Mouse (Mus musculus) gastrocnemius, adult 2 months (tissue): ENCODE data around the gene Chmp4b. TPM values are rescaled to one million over a fixed set of nuclear protein-coding genes. Genes with fewer than 3 reads are reported as not detected.

Experiments
- DNase-seq: peaks from one replicate; pipeline ENCODE4 v3.0.0; 2022
- H3K27ac ChIP-seq: fragments of 200-600 bp; 2 replicates; pipeline ENCODE4 v1.8.1; 2022; ENCODE audit warnings: mild to moderate bottlenecking
- H3K4me3 ChIP-seq: fragments of 200-600 bp; 2 replicates; pipeline ENCODE4 v1.8.1; 2022; ENCODE audit warnings: mild to moderate bottlenecking, moderate library complexity
- CTCF ChIP-seq: fragments of 200-600 bp; IDR thresholded peaks from 2 replicates; pipeline ENCODE4 v1.8.1; 2022; ENCODE audit warnings: antibody characterized with exemption, mild to moderate bottlenecking, moderate library complexity
- intact Hi-C: fragments of 180-260 bp; cut with DNase I; formaldehyde crosslinking; loops from one replicate; pipeline ENCODE4 v1.15.1; 2025
- total RNA-seq, 2 experiments: library from RNA; stranded (reverse); gene quantifications; 2 replicates each; pipeline ENCODE4 v1.2.3; 2021

Chmp4b gene
- total RNA-seq, 2 experiments from 2014 or later: 111 to 119 TPM

DNA sequence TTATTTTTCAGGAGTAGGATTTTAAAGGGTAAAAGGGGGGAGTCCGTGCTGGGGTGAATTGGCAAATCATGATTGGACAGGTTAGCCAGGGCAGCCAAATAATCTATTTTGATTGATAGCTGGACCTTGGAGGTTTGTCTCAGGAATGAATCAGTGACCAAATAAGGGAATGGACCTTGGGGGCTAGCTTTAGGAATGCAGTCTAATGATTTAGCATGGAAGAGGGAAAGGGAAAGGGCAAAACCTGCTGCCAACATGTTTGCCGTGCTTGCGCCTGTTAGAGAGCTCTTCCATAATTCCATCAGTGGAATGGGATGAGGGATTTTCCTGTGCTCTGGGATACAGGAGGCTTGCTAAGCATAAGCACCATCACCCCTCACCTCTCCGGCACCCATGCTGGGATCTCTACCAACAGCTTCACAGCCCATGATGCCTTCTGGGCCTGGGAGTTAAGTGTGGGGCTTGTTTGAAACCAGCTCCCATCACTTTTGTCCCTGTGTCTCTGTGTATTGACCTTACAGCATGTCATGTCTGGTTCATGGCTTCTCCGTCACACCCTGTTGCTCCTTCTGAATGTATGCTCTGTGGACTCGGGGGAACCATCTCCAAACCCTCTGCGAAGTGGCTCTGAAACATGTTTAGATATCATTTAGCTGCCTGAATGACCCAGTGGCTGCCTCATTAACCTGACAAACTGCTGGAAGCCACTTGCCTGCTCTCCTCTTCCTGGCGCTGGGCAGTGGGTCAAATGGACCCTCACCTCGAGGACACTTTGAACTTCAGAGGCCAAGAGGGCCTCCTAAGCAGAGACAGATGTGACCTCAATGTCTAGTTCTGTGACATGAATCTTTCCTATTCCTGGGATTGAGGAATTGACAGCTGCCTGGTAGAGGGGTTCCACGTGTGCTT, 91.7 kb downstream of the Chmp4b start:
- Histone ChIP-seq H3K27ac (no peak overlapping the region), H3K4me3 (no peak overlapping the region)
- no peak for DNase-seq
- intact Hi-C loops: no loop called here
- no peak for TF ChIP-seq CTCF

- intact Hi-C loops: no loop called here
- Histone ChIP-seq H3K27ac (no peak overlapping the region), H3K4me3 (no peak overlapping the region)
- DNase-seq: no peak
- no peak for TF ChIP-seq CTCF
Measured at GRCm38 (mm10) chr2:154743915-154744314, 92.4 kb downstream of the Chmp4b start.

Other genes starting within 250 kb of the Chmp4b start
- 100 to 1,000 TPM; 245 to 247 TPM for gene Snta1, start 243.6 kb upstream of the Chmp4b start, total RNA-seq
- gene Cbfa2t2, start 215.2 kb upstream of the Chmp4b start, total RNA-seq: 10 to 100 TPM; 13.4 to 17.9 TPM
- not detected for gene 1700003F12Rik, start 104.6 kb upstream of the Chmp4b start, total RNA-seq
- not detected for gene Actl10, start 99.9 kb upstream of the Chmp4b start, total RNA-seq
- under 1 TPM; 0.33 to 0.36 TPM for gene Necab3, start 92.8 kb upstream of the Chmp4b start, total RNA-seq
- gene E2f1, start 81.8 kb upstream of the Chmp4b start, total RNA-seq: under 1 TPM; 0.28 to 0.64 TPM
- gene Pxmp4, start 48.0 kb upstream of the Chmp4b start, total RNA-seq: 10 to 100 TPM; 10.1 to 15.8 TPM
- 1 to 10 TPM; 2.6 to 3.5 TPM for gene Zfp341, start 38.4 kb upstream of the Chmp4b start, total RNA-seq
- not detected for gene 4930519P11Rik, start 38.3 kb upstream of the Chmp4b start, total RNA-seq
- not detected for gene Gm14214, start 118.3 kb downstream of the Chmp4b start, total RNA-seq
- 10 to 100 TPM; 62.5 to 70.7 TPM for gene Raly, start 139.4 kb downstream of the Chmp4b start, total RNA-seq
- not detected for gene a, start 139.7 kb downstream of the Chmp4b start, total RNA-seq
- 100 to 1,000 TPM; 125 TPM for gene Eif2s2, start 241.2 kb downstream of the Chmp4b start, total RNA-seq